Mouse (Mus musculus): ENCODE data around the gene Hipk2. TPM values are rescaled to one million over a fixed set of nuclear protein-coding genes. Genes with fewer than 3 reads are reported as not detected.

Gene Hipk2
- polyA plus RNA-seq, 1 experiment from 2014 or later, result 30.6 TPM

- H3K4me1 ChIP-seq (ENCODE audit: control insufficient read depth, insufficient read depth, low read length), result no peaks in the 10 kb centered on the region
- no peaks in the 10 kb centered on the region for H3K27me3 ChIP-seq (ENCODE audit: control insufficient read depth, insufficient read depth, low read length)
- ATAC-seq (ENCODE audit: insufficient read depth, low FRiP score, low TSS enrichment), result no peak
- no peak overlapping the region for H3K9ac ChIP-seq (ENCODE audit: low read length)
- no peaks in the 10 kb centered on the region for H3K9me3 ChIP-seq (ENCODE audit: control insufficient read depth, low read length)
- no peaks in the 10 kb centered on the region; the same call in 1 of the 2 replicates for H3K36me3 ChIP-seq (ENCODE audit: control insufficient read depth, insufficient read depth, low read length)
- H3K27ac ChIP-seq (ENCODE audit: low read depth, low read length), result no peak overlapping the region
- no peak for DNase-seq (ENCODE audit: low spot score)
- no peak overlapping the region for H3K4me3 ChIP-seq (ENCODE audit: low read depth, low read length)
- no peak overlapping the region for H3K4me2 ChIP-seq (ENCODE audit: low read depth)
- WGBS, result 96% methylated on average over 7 of the region's 7 CpGs
Observed at GRCm38 (mm10) chr6:38743351-38743750, 132.6 kb downstream of the Hipk2 start.

- no peaks in the 10 kb centered on the region for H3K9me3 ChIP-seq (ENCODE audit: control insufficient read depth, low read length)
- H3K4me3 ChIP-seq (ENCODE audit: low read depth, low read length), result no peak overlapping the region
- DNase-seq (ENCODE audit: low spot score) (no peak), ATAC-seq (ENCODE audit: insufficient read depth, low FRiP score, low TSS enrichment) (no peak)
- H3K36me3 ChIP-seq (ENCODE audit: control insufficient read depth, insufficient read depth, low read length), result no peaks in the 10 kb centered on the region; the same call in none of the 2 replicates
- no peaks in the 10 kb centered on the region for H3K27me3 ChIP-seq (ENCODE audit: control insufficient read depth, insufficient read depth, low read length)
- no peak overlapping the region for H3K27ac ChIP-seq (ENCODE audit: low read depth, low read length)
- no peak overlapping the region for H3K4me2 ChIP-seq (ENCODE audit: low read depth)
- no peaks in the 10 kb centered on the region for H3K4me1 ChIP-seq (ENCODE audit: control insufficient read depth, insufficient read depth, low read length)
- WGBS, result 97% methylated on average over 3 of the region's 3 CpGs
- no peak overlapping the region for H3K9ac ChIP-seq (ENCODE audit: low read length)
Observed at GRCm38 (mm10) chr6:38742441-38742840, 133.5 kb downstream of the Hipk2 start.

GRCm38 (mm10) chr6:38741024-38741423, 134.9 kb downstream of the Hipk2 start:
- ATAC-seq (ENCODE audit: insufficient read depth, low FRiP score, low TSS enrichment), result no peak
- WGBS, result 93% methylated on average over 3 of the region's 3 CpGs

GRCm38 (mm10) chr6:38739266-38739665, 136.7 kb downstream of the Hipk2 start:
- ATAC-seq (ENCODE audit: insufficient read depth, low FRiP score, low TSS enrichment), result no peak
- DNase-seq (ENCODE audit: low spot score), result no peak
- Histone ChIP-seq H3K9me3 (ENCODE audit: control insufficient read depth, low read length) (no peaks in the 10 kb centered on the region), H3K4me2 (ENCODE audit: low read depth) (no peak overlapping the region), H3K4me1 (ENCODE audit: control insufficient read depth, insufficient read depth, low read length) (no peaks in the 10 kb centered on the region), H3K36me3 (ENCODE audit: control insufficient read depth, insufficient read depth, low read length) (peaks cover 4% of the 10 kb centered on the region), H3K4me3 (ENCODE audit: low read depth, low read length) (no peak overlapping the region), H3K27me3 (ENCODE audit: control insufficient read depth, insufficient read depth, low read length) (no peaks in the 10 kb centered on the region), H3K9ac (ENCODE audit: low read length) (no peak overlapping the region), H3K27ac (ENCODE audit: low read depth, low read length) (no peak overlapping the region)
- WGBS, result 72% methylated on average over 3 of the region's 3 CpGs

More at GRCm38 (mm10) chr6:38741024-38741423, 134.9 kb downstream of the Hipk2 start:
- no peaks in the 10 kb centered on the region for H3K9me3 ChIP-seq (ENCODE audit: control insufficient read depth, low read length)
- H3K4me1 ChIP-seq (ENCODE audit: control insufficient read depth, insufficient read depth, low read length), result no peaks in the 10 kb centered on the region
- no peak overlapping the region for H3K27ac ChIP-seq (ENCODE audit: low read depth, low read length)
- H3K9ac ChIP-seq (ENCODE audit: low read length), result no peak overlapping the region
- no peak for DNase-seq (ENCODE audit: low spot score)
- H3K36me3 ChIP-seq (ENCODE audit: control insufficient read depth, insufficient read depth, low read length), result peaks cover 2% of the 10 kb centered on the region
- no peak overlapping the region for H3K4me3 ChIP-seq (ENCODE audit: low read depth, low read length)
- H3K4me2 ChIP-seq (ENCODE audit: low read depth), result no peak overlapping the region
- no peaks in the 10 kb centered on the region for H3K27me3 ChIP-seq (ENCODE audit: control insufficient read depth, insufficient read depth, low read length)

GRCm38 (mm10) chr6:38737763-38738162, 138.2 kb downstream of the Hipk2 start:
- no peak overlapping the region for H3K4me3 ChIP-seq (ENCODE audit: low read depth, low read length)
- no peak overlapping the region for H3K27ac ChIP-seq (ENCODE audit: low read depth, low read length)
- no peak for DNase-seq (ENCODE audit: low spot score)
- H3K27me3 ChIP-seq (ENCODE audit: control insufficient read depth, insufficient read depth, low read length), result no peaks in the 10 kb centered on the region
- no peak overlapping the region for H3K9ac ChIP-seq (ENCODE audit: low read length)
- 69% methylated on average over 2 of the region's 2 CpGs for WGBS
- no peaks in the 10 kb centered on the region for H3K4me1 ChIP-seq (ENCODE audit: control insufficient read depth, insufficient read depth, low read length)
- ATAC-seq (ENCODE audit: insufficient read depth, low FRiP score, low TSS enrichment), result no peak
- H3K9me3 ChIP-seq (ENCODE audit: control insufficient read depth, low read length), result no peaks in the 10 kb centered on the region
- H3K36me3 ChIP-seq (ENCODE audit: control insufficient read depth, insufficient read depth, low read length), result peaks cover 4% of the 10 kb centered on the region
- H3K4me2 ChIP-seq (ENCODE audit: low read depth), result no peak overlapping the region

- H3K4me3 ChIP-seq (ENCODE audit: low read depth, low read length), result no peak overlapping the region
- H3K27me3 ChIP-seq (ENCODE audit: control insufficient read depth, insufficient read depth, low read length), result no peaks in the 10 kb centered on the region
- H3K4me1 ChIP-seq (ENCODE audit: control insufficient read depth, insufficient read depth, low read length), result no peaks in the 10 kb centered on the region
- DNase-seq (ENCODE audit: low spot score) (peak; percentile 76), ATAC-seq (ENCODE audit: insufficient read depth, low FRiP score, low TSS enrichment) (peak; percentile 48)
- WGBS, result 24% methylated on average over 4 of the region's 4 CpGs
- H3K9ac ChIP-seq (ENCODE audit: low read length), result no peak overlapping the region
- no peak overlapping the region for H3K4me2 ChIP-seq (ENCODE audit: low read depth)
- peaks cover 4% of the 10 kb centered on the region for H3K36me3 ChIP-seq (ENCODE audit: control insufficient read depth, insufficient read depth, low read length)
- H3K9me3 ChIP-seq (ENCODE audit: control insufficient read depth, low read length), result no peaks in the 10 kb centered on the region
- no peak overlapping the region for H3K27ac ChIP-seq (ENCODE audit: low read depth, low read length)
Observed at GRCm38 (mm10) chr6:38736240-38736639, 139.7 kb downstream of the Hipk2 start.

GRCm38 (mm10) chr6:38732681-38733080, 143.3 kb downstream of the Hipk2 start:
- H3K4me2 ChIP-seq (ENCODE audit: low read depth), result no peak overlapping the region
- H3K9ac ChIP-seq (ENCODE audit: low read length), result no peak overlapping the region
- H3K27ac ChIP-seq (ENCODE audit: low read depth, low read length), result no peak overlapping the region
- ATAC-seq (ENCODE audit: insufficient read depth, low FRiP score, low TSS enrichment) (no peak), DNase-seq (ENCODE audit: low spot score) (no peak)
- WGBS, result 77% methylated on average over 3 of the region's 3 CpGs
- H3K27me3 ChIP-seq (ENCODE audit: control insufficient read depth, insufficient read depth, low read length), result no peaks in the 10 kb centered on the region
- 0 out of 2 replicates have a peak, but pooled peaks cover 2% of the 10 kb centered on the region for H3K4me1 ChIP-seq (ENCODE audit: control insufficient read depth, insufficient read depth, low read length)
- H3K36me3 ChIP-seq (ENCODE audit: control insufficient read depth, insufficient read depth, low read length), result peaks cover 6% of the 10 kb centered on the region
- H3K4me3 ChIP-seq (ENCODE audit: low read depth, low read length), result no peak overlapping the region
- H3K9me3 ChIP-seq (ENCODE audit: control insufficient read depth, low read length), result no peaks in the 10 kb centered on the region

- ATAC-seq (ENCODE audit: insufficient read depth, low FRiP score, low TSS enrichment) (peak; percentile 55; the same call in 1 of the 2 replicates), DNase-seq (ENCODE audit: low spot score) (peak; percentile 15)
- Histone ChIP-seq H3K4me1 (ENCODE audit: control insufficient read depth, insufficient read depth, low read length) (0 out of 2 replicates have a peak, but pooled peaks cover 2% of the 10 kb centered on the region), H3K9ac (ENCODE audit: low read length) (no peak overlapping the region), H3K27ac (ENCODE audit: low read depth, low read length) (0 out of 2 replicates have a peak overlapping the region, but pooled peaks have one; percentile 29), H3K36me3 (ENCODE audit: control insufficient read depth, insufficient read depth, low read length) (peaks cover 4% of the 10 kb centered on the region; the same call in 1 of the 2 replicates), H3K4me2 (ENCODE audit: low read depth) (no peak overlapping the region), H3K27me3 (ENCODE audit: control insufficient read depth, insufficient read depth, low read length) (no peaks in the 10 kb centered on the region), H3K9me3 (ENCODE audit: control insufficient read depth, low read length) (no peaks in the 10 kb centered on the region), H3K4me3 (ENCODE audit: low read depth, low read length) (no peak overlapping the region)
- 75% methylated on average over 15 of the region's 15 CpGs for WGBS
Observed at GRCm38 (mm10) chr6:38730169-38731146, 145.5 kb downstream of the Hipk2 start.

Measured in neural tube, embryonic 11.5 days (tissue).